Mouse (Mus musculus) spleen, adult 10 weeks (tissue): Measurements from ENCODE around the gene Slc25a14. TPM values are rescaled to one million over a fixed set of nuclear protein-coding genes. Genes with fewer than 3 reads are reported as not detected.

Experiments
- polyA plus RNA-seq: library from polyadenylated mRNA; stranded (reverse); fragments of 350-450 nt; fragmentation: Illumina TruSeq; extraction: RNeasy Lipid Tissue Mini Kit (QIAGEN cat#74804); gene quantifications from one replicate; pipeline ENCODE4 v1.2.3, GENCODE M21; 2015; ENCODE audit warnings: low replicate concordance; ENCODE audit not compliant: insufficient read depth

Slc25a14 gene
- 11.9 TPM for polyA plus RNA-seq

DNA sequence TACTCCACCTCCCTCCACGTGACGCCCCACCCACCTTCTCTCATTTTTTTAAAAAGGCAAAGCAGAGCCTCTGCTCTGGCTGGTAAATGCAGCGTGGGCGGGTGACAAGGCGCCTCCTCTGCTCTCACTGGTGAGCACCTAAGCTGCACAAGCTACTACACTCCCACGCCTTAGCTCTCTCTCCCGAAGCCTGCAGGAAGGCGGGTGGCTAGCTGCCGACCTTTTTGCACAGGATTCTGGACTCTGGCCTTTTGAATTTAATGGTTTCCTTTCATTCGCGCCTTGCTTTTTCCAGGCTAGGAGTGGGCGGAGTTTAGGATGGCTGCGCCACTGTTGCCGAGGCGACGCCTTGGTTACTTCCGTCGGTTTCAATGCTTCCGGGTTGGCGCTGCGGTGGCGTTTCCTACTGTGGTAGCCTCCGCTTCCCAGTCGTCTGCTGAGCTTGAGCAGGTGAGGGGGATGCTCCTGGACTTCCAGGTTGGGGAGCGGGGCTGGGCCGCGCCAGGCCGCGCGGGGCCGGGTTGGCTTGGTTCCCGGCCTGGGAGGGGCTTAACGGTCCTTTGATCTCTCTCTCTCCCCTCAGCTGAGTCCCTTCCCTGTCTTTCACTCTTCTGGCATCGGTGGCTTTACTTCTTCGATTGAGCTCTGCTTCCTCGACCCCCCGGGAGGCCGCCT lies at the start of gene Slc25a14:
Gene Slc25a14, plus strand, starts transcription at position 35 of the 675 bp plus-strand sequence.

GRCm38 (mm10) chrX:48594099-48594760 lies 29.0 kb upstream of the Slc25a14 start, which contains the start of gene Zfp280c:
Gene Zfp280c, minus strand, starts transcription at chrX:48594504.

DNA sequence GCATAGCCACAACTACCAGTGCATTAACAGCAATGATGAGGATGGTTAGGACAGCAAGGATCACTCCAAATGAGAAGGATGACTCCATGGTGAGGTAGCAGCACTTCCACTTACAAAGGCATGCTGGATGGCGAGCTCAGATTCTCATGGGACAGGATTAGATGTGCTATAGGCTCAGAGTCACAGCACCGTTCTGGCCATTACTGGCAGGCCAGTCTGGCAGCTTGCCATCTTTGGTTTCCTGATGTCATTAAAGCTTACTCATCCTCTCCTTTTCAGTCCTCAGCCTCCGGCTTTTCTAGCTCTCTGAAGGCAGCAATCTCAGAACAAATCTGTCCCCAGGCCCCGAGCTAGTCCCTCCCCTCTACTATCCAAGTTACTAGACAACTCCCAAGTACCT lies 51.0 kb downstream of the Slc25a14 start, which contains the start of gene Gpr119:
Gene Gpr119, minus strand, starts transcription at position 308 of the 400 bp plus-strand sequence.

DNA sequence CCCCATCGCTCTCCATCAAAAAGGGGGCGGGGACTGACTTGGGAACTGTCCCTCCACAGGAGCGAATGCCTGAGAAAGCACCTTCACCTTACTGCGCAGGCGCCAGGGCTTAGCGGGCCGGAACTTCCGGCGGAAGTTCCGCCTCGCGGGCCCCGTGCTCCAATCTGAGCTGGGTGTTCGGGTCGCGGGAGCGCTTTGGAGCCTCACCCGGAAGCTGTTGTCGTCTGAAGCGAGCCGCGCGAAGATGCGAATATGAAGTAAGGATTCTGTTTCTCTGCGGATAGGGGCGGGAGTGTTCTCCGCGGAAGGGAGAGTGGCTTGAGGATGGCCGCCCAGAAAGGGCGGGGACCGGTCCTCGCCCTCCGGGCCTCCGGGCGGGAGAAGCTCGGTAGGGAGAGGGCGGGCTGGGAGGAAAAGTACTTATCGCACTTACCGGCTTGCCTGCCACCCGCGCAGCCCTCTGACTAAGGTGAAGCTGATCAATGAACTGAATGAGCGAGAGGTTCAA lies 71.7 kb downstream of the Slc25a14 start, which contains the start of gene Rbmx2:
Gene Rbmx2, plus strand, starts transcription at position 141 of the 508 bp plus-strand sequence.

Other genes with a start within 250 kb of the Slc25a14 start
- gene Elf4, start 160.3 kb upstream of the Slc25a14 start, polyA plus RNA-seq: 105 TPM
- gene Aifm1, start 109.8 kb upstream of the Slc25a14 start, polyA plus RNA-seq: 37.9 TPM
- gene Rab33a, start 104.1 kb upstream of the Slc25a14 start, polyA plus RNA-seq: not detected
- gene Zfp280c, start 28.9 kb upstream of the Slc25a14 start, polyA plus RNA-seq: 36.9 TPM
- not detected for gene Gpr119, start 51.1 kb downstream of the Slc25a14 start, polyA plus RNA-seq
- 12.8 TPM for gene Rbmx2, start 71.6 kb downstream of the Slc25a14 start, polyA plus RNA-seq